Comparison of ENCODE assay signal across 24 mouse cellular contexts in the genomic region with DNA sequence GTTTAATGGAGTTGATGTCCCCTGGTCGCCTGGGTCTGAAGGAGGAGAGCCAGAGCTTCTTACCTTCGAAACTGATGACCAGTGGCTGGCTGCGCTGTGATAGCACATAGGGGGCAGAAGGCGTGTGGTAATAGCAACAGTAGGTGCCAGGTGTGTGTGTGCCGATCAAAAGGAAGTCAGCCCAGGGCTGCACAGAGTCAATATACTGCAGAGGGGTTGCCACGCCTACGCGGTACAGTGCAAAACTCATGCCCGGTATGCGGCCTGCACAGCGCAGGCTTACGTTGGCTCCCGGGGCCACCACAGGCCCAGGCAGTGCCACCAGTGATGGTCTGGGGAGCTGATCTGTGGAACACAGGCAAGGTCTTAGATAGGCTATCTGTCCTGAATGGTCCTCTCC. TPM values are rescaled to one million over a fixed set of nuclear protein-coding genes. Genes with fewer than 3 reads are reported as not detected.
DNase-seq lines count a peak whose midpoint lies in the region; ATAC-seq lines count a peak whose summit lies in the region.
"Had no signal": no experiment of that assay in that cellular context is flagged by ENCODE, and none has a peak within 500 bp of the region (broad histone marks: within the 10 kb centered on the region; RNA-seq: fewer than 3 reads in every experiment).

No protein-coding gene starts in this region.

- 81% methylated on average over 13 of the region's 13 CpGs for WGBS in lung, embryonic 16.5 days

- H3K4me1 ChIP-seq in lung, embryonic 16.5 days (replicated peaks; ENCODE audit: control insufficient read depth, insufficient read depth, low read length) = no peaks in the 10 kb centered on the region
- peaks cover 6% of the 10 kb centered on the region for H3K4me1 ChIP-seq in brown adipose tissue, adult 24 weeks (ENCODE audit: control insufficient read depth, insufficient read depth, insufficient read length, low read length)
- H3K4me1 ChIP-seq: forebrain, embryonic 10.5 days; heart, embryonic 13.5 days; hindbrain, embryonic 15.5 days; limb, embryonic 13.5 days; neural tube, embryonic 15.5 days had no signal

- no peak overlapping the region for H3K4me2 ChIP-seq in lung, embryonic 16.5 days (ENCODE audit: low read depth, low read length)
- H3K4me2 ChIP-seq: heart, embryonic 13.5 days; hindbrain, embryonic 15.5 days; kidney, embryonic 15.5 days; limb, embryonic 13.5 days; neural tube, embryonic 15.5 days had no signal

- no peaks in the 10 kb centered on the region for H3K9me3 ChIP-seq in lung, embryonic 16.5 days (ENCODE audit: control insufficient read depth, low read length)
- H3K9me3 ChIP-seq: forebrain, embryonic 10.5 days; heart, embryonic 13.5 days; hindbrain, embryonic 15.5 days; kidney, embryonic 15.5 days; limb, embryonic 13.5 days; neural tube, embryonic 15.5 days had no signal

- ATAC-seq in lung, embryonic 16.5 days (ENCODE audit: low read depth) = 0 out of 2 replicates have a peak, but pooled peaks have one; percentile 26
- peak; percentile 31; the same call in 1 of the 2 replicates for ATAC-seq in megakaryocyte-erythroid progenitor cell, adult 5-6 weeks (replicated peaks; ENCODE audit: low FRiP score, low TSS enrichment, poor library complexity, severe bottlenecking)
- ATAC-seq in erythroblast, adult 5-6 weeks (replicated peaks; ENCODE audit: low FRiP score, poor library complexity, severe bottlenecking) = no peak
- ATAC-seq: intestine, embryonic 16.5 days; lung, postnatal 0 days; midbrain, embryonic 16.5 days had no signal

- H3K27me3 ChIP-seq in lung, embryonic 16.5 days (ENCODE audit: control insufficient read depth, insufficient read depth, low read depth, low read length) = no peaks in the 10 kb centered on the region
- H3K27me3 ChIP-seq: heart, embryonic 13.5 days; hindbrain, embryonic 15.5 days; kidney, embryonic 15.5 days; limb, embryonic 13.5 days; neural tube, embryonic 15.5 days had no signal

- no peak overlapping the region for H3K27ac ChIP-seq in lung, embryonic 16.5 days (ENCODE audit: low read length)
- peak overlapping the region; percentile 80 for H3K27ac ChIP-seq in brown adipose tissue, adult 24 weeks (replicated peaks; ENCODE audit: low read depth, low read length)
- H3K27ac ChIP-seq: forebrain, embryonic 10.5 days; heart, embryonic 13.5 days; hindbrain, embryonic 15.5 days; kidney, embryonic 15.5 days; limb, embryonic 13.5 days; neural tube, embryonic 15.5 days had no signal

- no peak overlapping the region for H3K9ac ChIP-seq in lung, embryonic 16.5 days (ENCODE audit: low read length)
- H3K9ac ChIP-seq: heart, embryonic 13.5 days; hindbrain, embryonic 15.5 days; kidney, embryonic 15.5 days; limb, embryonic 13.5 days; neural tube, embryonic 15.5 days had no signal

- no peak for DNase-seq in lung, postnatal 36 days
- DNase-seq in testis, postnatal 14 days (ENCODE audit: low spot score) = peak; percentile 29
- DNase-seq in gastrocnemius, postnatal 10 days = no peak
- DNase-seq: adrenal gland, adult 2 months; cerebellum, adult 9-11 months; heart, adult 11 months; heart, postnatal 36 days; thymus, adult 18-20 months; thymus, postnatal 4 days had no signal

- H3K4me3 ChIP-seq in lung, embryonic 16.5 days (ENCODE audit: low read length) = no peak overlapping the region
- no peak overlapping the region for H3K4me3 ChIP-seq in brown adipose tissue, adult 24 weeks (ENCODE audit: insufficient read depth, low read depth, low read length)
- H3K4me3 ChIP-seq: forebrain, embryonic 10.5 days; heart, embryonic 13.5 days; hindbrain, embryonic 15.5 days; kidney, embryonic 15.5 days; limb, embryonic 13.5 days; neural tube, embryonic 15.5 days had no signal

- H3K36me3 ChIP-seq in lung, embryonic 16.5 days (ENCODE audit: control insufficient read depth, insufficient read depth, low read length) = no peaks in the 10 kb centered on the region
- H3K36me3 ChIP-seq: forebrain, embryonic 10.5 days; heart, embryonic 13.5 days; hindbrain, embryonic 15.5 days; kidney, embryonic 15.5 days; limb, embryonic 13.5 days; neural tube, embryonic 15.5 days had no signal

RNA-seq across cellular contexts. Expression of a gene that starts 5.0 kb away (rescaled TPM):
- 0.40 TPM in 1 of 2 replicates, not detected in the other for polyA plus RNA-seq in lung, embryonic 16.5 days (2015; fragmentation: Nextera tagmentation; extraction: Ambion mirVana)
- polyA plus RNA-seq in brown adipose tissue, adult 24 weeks (2012; ENCODE audit: insufficient read depth, insufficient read length, missing spikeins) = not detected in 2 replicates
- total RNA-seq in megakaryocyte-erythroid progenitor cell, adult 5-6 weeks (2014; fragmentation: Nextera tagmentation) = not detected in 2 replicates
- total RNA-seq in megakaryocyte-erythroid progenitor cell, adult 5-6 weeks (2017) = not detected in 2 replicates
- 1 to 10 TPM in 1 of 2 experiments, not detected in 1; 1.0 TPM for total RNA-seq in gastrocnemius, postnatal 10 days (2021)
- not detected in 2 replicates for total RNA-seq in erythroblast, adult 5-6 weeks (2015; ENCODE audit: low replicate concordance)
- not detected in 2 replicates for total RNA-seq in erythroblast, adult 5-6 weeks (2017; ENCODE audit: low replicate concordance)
- total RNA-seq: adrenal gland, adult 2 months; gastrocnemius, adult 8-10 months; MEL had no signal
- polyA plus RNA-seq: forebrain, embryonic 10.5 days; heart, embryonic 13.5 days; intestine, embryonic 16.5 days; kidney, embryonic 15.5 days had no signal

RNA-seq across cellular contexts. Expression of a gene that starts 6.2 kb away (rescaled TPM):
- polyA plus RNA-seq in lung, embryonic 16.5 days (2015; fragmentation: Nextera tagmentation; extraction: Ambion mirVana) = 502 and 505 TPM in 2 replicates
- 2,482 and 2,632 TPM in 2 replicates for polyA plus RNA-seq in brown adipose tissue, adult 24 weeks (2012; ENCODE audit: insufficient read depth, insufficient read length, missing spikeins)
- total RNA-seq in megakaryocyte-erythroid progenitor cell, adult 5-6 weeks (2014; fragmentation: Nextera tagmentation) = 427 and 468 TPM in 2 replicates
- total RNA-seq in megakaryocyte-erythroid progenitor cell, adult 5-6 weeks (2017) = 170 and 216 TPM in 2 replicates
- 100 to 1,000 TPM; 680 to 749 TPM for total RNA-seq in gastrocnemius, postnatal 10 days (2021)
- 136 and 146 TPM in 2 replicates for total RNA-seq in erythroblast, adult 5-6 weeks (2015; ENCODE audit: low replicate concordance)
- total RNA-seq in erythroblast, adult 5-6 weeks (2017; ENCODE audit: low replicate concordance) = 46.0 and 54.0 TPM in 2 replicates

RNA-seq across cellular contexts. Expression of a gene that starts 18.7 kb away (rescaled TPM):
- polyA plus RNA-seq in lung, embryonic 16.5 days (2015; fragmentation: Nextera tagmentation; extraction: Ambion mirVana) = 19.1 and 19.9 TPM in 2 replicates
- polyA plus RNA-seq in brown adipose tissue, adult 24 weeks (2012; ENCODE audit: insufficient read depth, insufficient read length, missing spikeins) = 24.2 and 24.4 TPM in 2 replicates
- total RNA-seq in megakaryocyte-erythroid progenitor cell, adult 5-6 weeks (2014; fragmentation: Nextera tagmentation) = 17.6 and 26.3 TPM in 2 replicates
- total RNA-seq in megakaryocyte-erythroid progenitor cell, adult 5-6 weeks (2017) = 38.1 and 45.9 TPM in 2 replicates
- 10 to 100 TPM; 13.1 to 18.2 TPM for total RNA-seq in gastrocnemius, postnatal 10 days (2021)
- total RNA-seq in erythroblast, adult 5-6 weeks (2015; ENCODE audit: low replicate concordance) = 4.2 and 4.6 TPM in 2 replicates
- 15.4 and 15.5 TPM in 2 replicates for total RNA-seq in erythroblast, adult 5-6 weeks (2017; ENCODE audit: low replicate concordance)

RNA-seq across cellular contexts. Expression of a gene that starts 18.8 kb away (rescaled TPM):
- 89.6 and 91.0 TPM in 2 replicates for polyA plus RNA-seq in lung, embryonic 16.5 days (2015; fragmentation: Nextera tagmentation; extraction: Ambion mirVana)
- 18.7 and 20.7 TPM in 2 replicates for polyA plus RNA-seq in brown adipose tissue, adult 24 weeks (2012; ENCODE audit: insufficient read depth, insufficient read length, missing spikeins)
- 53.7 and 61.4 TPM in 2 replicates for total RNA-seq in megakaryocyte-erythroid progenitor cell, adult 5-6 weeks (2014; fragmentation: Nextera tagmentation)
- 125 and 128 TPM in 2 replicates for total RNA-seq in megakaryocyte-erythroid progenitor cell, adult 5-6 weeks (2017)
- 10 to 100 TPM; 30.8 to 31.6 TPM for total RNA-seq in gastrocnemius, postnatal 10 days (2021)
- 8.8 and 10.4 TPM in 2 replicates for total RNA-seq in erythroblast, adult 5-6 weeks (2015; ENCODE audit: low replicate concordance)
- total RNA-seq in erythroblast, adult 5-6 weeks (2017; ENCODE audit: low replicate concordance) = 9.5 and 16.4 TPM in 2 replicates

RNA-seq across cellular contexts. Expression of a gene that starts 34.1 kb away (rescaled TPM):
- polyA plus RNA-seq in lung, embryonic 16.5 days (2015; fragmentation: Nextera tagmentation; extraction: Ambion mirVana) = 52.6 and 66.3 TPM in 2 replicates
- polyA plus RNA-seq in brown adipose tissue, adult 24 weeks (2012; ENCODE audit: insufficient read depth, insufficient read length, missing spikeins) = 22.4 and 31.4 TPM in 2 replicates
- 117 and 166 TPM in 2 replicates for total RNA-seq in megakaryocyte-erythroid progenitor cell, adult 5-6 weeks (2014; fragmentation: Nextera tagmentation)
- 21.2 and 47.8 TPM in 2 replicates for total RNA-seq in megakaryocyte-erythroid progenitor cell, adult 5-6 weeks (2017)
- 10 to 100 TPM; 27.6 to 30.4 TPM for total RNA-seq in gastrocnemius, postnatal 10 days (2021)
- total RNA-seq in erythroblast, adult 5-6 weeks (2015; ENCODE audit: low replicate concordance) = 80.9 and 94.9 TPM in 2 replicates
- total RNA-seq in erythroblast, adult 5-6 weeks (2017; ENCODE audit: low replicate concordance) = 15.2 and 20.4 TPM in 2 replicates
